Mouse (Mus musculus) kidney, adult 2 months (tissue): ENCODE measurements around the gene Pjvk. TPM values are rescaled to one million over a fixed set of nuclear protein-coding genes. Genes with fewer than 3 reads are reported as not detected.
A peak's percentile ranks its signal among the peaks of the same experiment; 100 is the strongest.

Experiments used
- DNase-seq: peaks from one replicate; pipeline ENCODE4 v3.0.0; 2021
- H3K27ac ChIP-seq: fragments of 200-500 bp; 2 replicates; pipeline ENCODE4 v1.5.1; 2012; ENCODE audit warnings: low read depth, low read length, control low read depth, inconsistent platforms; ENCODE audit not compliant: insufficient read depth
- H3K27me3 ChIP-seq: fragments of 200-500 bp; replicated peaks from 2 replicates; pipeline ENCODE4 v1.6.1; 2012; ENCODE audit warnings: mild to moderate bottlenecking, moderate library complexity, low read length, inconsistent platforms; ENCODE audit not compliant: control insufficient read depth, insufficient read depth
- H3K36me3 ChIP-seq: fragments of 200-500 bp; 2 replicates; pipeline ENCODE4 v1.6.1; 2012; ENCODE audit warnings: mild to moderate bottlenecking, moderate library complexity, low read length, inconsistent platforms; ENCODE audit not compliant: control insufficient read depth, insufficient read depth
- H3K4me1 ChIP-seq: fragments of 200-500 bp; 2 replicates; pipeline ENCODE4 v1.6.1; 2011; ENCODE audit warnings: low read length; ENCODE audit not compliant: control insufficient read depth, insufficient read depth
- H3K4me3 ChIP-seq: fragments of 200-500 bp; 2 replicates; pipeline ENCODE4 v1.5.1; 2011; ENCODE audit warnings: mild to moderate bottlenecking, low read depth, low read length, control low read depth; ENCODE audit not compliant: insufficient read depth
- CTCF ChIP-seq: fragments of 200-500 bp; conservative IDR thresholded peaks from 2 replicates; pipeline ENCODE4 v1.5.1; 2011; ENCODE audit warnings: low read depth, mild to moderate bottlenecking, control low read depth, low read length, moderate library complexity, mixed read lengths; ENCODE audit not compliant: insufficient read depth, insufficient read length
- POLR2A ChIP-seq: fragments of 200-500 bp; IDR thresholded peaks from one replicate; pipeline ENCODE4 v1.6.1; 2011; ENCODE audit warnings: low read depth, low read length, control low read depth
- WGBS: fragments of 180-500 bp; shearing (Covaris S2); methylation state at CpG from one replicate; pipeline ENCODE4 v1.1.7; 2018; 5-methylcytosine and 5-hydroxymethylcytosine counted together
- polyA plus RNA-seq: library from polyadenylated mRNA; depleted of rRNA; stranded (reverse); fragments of >200 nt; gene quantifications from 2 replicates; pipeline ENCODE4 v1.2.3, GENCODE M21; 2012; rRNA removed

Gene Pjvk
- 1.1 and 1.2 TPM in 2 replicates for polyA plus RNA-seq

DNA sequence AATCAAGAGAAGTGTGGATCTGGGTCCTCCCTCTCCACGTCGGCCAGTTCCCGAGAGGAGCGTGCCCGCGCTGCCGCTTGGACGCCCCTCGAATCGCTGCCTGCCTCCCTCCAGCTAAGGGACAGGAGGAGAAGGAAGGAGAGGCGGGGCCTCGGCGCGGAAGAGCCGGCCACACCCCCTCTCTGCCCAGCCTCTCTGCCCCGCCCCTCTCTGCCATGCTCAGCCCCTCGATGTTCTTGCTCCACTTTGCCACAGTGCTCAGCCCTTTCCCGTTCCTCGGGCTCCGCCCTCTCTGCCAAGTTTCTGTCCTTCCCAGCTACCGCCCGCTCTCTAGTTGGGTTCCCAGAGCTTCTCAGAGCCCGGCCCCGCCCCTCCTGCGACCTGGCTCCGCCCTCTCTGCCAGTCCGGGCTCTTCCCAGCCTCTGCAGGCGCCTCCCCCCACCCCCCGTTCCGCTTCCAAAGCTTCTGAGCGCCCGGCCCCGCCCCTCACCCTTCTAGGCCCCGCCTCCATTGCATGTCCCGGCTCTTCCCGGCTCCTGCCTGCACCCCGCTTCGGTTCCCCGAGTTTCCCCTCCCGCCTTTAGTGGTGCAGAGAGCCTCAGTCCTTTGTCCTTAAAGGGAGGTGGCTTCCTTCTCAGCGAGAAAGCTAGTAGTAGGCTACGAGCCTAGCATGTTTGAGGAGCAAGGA, at the start of gene Pjvk, which contains the start of gene Prkra:
Gene Pjvk (plus strand): TSS at position 594 of the 688 bp plus-strand sequence.
Gene Prkra (minus strand): TSS at position 133 of the 688 bp plus-strand sequence.
- no peaks in the 10 kb centered on the region for H3K27me3 ChIP-seq
- WGBS: under 1% methylated on average over 42 of the region's 42 CpGs
- H3K36me3 ChIP-seq: no peaks in the 10 kb centered on the region; the same call in 1 of the 2 replicates
- peak; percentile 99 for DNase-seq
- peaks cover 6% of the 10 kb centered on the region; the same call in 1 of the 2 replicates for H3K4me1 ChIP-seq
- H3K27ac ChIP-seq: peak within 1 kb of the TSS; percentile 81
- H3K4me3 ChIP-seq: peak within 1 kb of the TSS; percentile 97
- TF ChIP-seq POLR2A (peak; percentile 49), CTCF (no peak)

DNA sequence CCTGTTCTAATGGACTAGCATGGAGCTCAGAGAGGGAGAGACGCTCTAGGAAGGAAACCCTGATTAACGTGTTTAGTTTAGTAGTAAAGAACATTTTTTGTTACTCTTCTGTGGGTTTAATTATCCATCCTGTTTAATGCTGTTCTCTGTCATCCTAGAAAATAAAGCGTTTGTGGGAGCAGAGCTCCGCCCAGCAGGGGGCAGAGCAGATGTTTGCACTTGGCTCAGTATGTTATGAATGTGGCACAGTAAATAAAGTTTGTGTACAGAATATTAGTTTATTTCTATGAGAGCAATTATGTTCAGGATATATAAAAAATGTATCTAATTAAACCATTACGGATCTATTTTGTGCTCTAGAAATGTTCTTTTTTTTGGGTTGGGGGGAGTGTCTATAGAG, 49.1 kb upstream of the Pjvk start:
- DNase-seq: no peak
- Histone ChIP-seq H3K27me3 (no peaks in the 10 kb centered on the region), H3K4me3 (no peak overlapping the region), H3K4me1 (no peaks in the 10 kb centered on the region), H3K36me3 (no peaks in the 10 kb centered on the region; the same call in 1 of the 2 replicates), H3K27ac (no peak overlapping the region)
- WGBS: 69% methylated on average over 5 of the region's 5 CpGs
- TF ChIP-seq CTCF (peak; percentile 39), POLR2A (no peak)

DNA sequence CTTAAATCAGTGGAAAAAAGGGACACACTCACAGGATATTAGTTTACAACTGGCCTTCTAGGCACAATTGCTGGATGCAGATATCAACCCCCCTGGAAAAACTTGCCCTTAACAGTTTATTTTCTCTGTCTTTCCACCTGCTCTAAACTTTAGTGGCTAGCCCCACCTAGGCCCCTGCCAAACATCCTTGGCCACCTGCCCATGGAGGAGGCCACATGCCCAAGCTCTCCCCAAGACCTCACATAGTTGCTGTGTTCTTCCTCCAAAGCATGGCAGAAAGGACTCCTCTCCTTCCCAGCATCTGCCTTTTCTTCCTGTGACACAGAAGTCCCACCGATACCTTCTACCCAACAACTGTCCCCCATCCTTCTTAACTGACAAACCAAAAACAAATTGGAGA, 46.0 kb upstream of the Pjvk start:
- H3K36me3 ChIP-seq: no peaks in the 10 kb centered on the region
- 97% methylated on average over 1 of the region's 1 CpGs for WGBS
- DNase-seq: no peak
- no peak overlapping the region for H3K4me3 ChIP-seq
- no peak overlapping the region for H3K27ac ChIP-seq
- TF ChIP-seq CTCF (no peak), POLR2A (no peak)
- H3K4me1 ChIP-seq: no peaks in the 10 kb centered on the region
- H3K27me3 ChIP-seq: no peaks in the 10 kb centered on the region

DNA sequence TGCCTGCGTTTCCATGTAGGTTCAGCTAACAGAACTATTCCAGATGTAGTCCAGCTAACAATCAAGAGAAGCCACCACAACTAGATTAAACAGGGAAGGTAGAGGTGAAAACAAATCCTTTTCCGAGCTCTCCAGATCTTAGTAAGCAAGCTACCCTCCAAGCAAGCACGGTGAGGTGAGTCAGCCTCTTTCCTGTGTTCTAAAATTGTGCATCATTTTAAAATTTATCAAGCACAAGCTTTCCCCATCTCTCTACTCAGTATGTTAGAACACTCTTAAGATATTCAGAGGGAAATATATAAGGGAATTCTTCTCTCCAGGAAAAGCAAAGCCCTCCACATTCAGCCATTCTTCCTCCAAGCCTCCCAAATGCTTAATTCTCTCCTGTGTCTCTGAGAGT, 41.6 kb upstream of the Pjvk start:
- Histone ChIP-seq H3K27me3 (no peaks in the 10 kb centered on the region), H3K4me1 (no peaks in the 10 kb centered on the region), H3K27ac (no peak overlapping the region), H3K4me3 (no peak overlapping the region), H3K36me3 (no peaks in the 10 kb centered on the region)
- no peak for TF ChIP-seq CTCF
- no peak for TF ChIP-seq POLR2A
- DNase-seq: no peak
- 85% methylated on average over 3 of the region's 3 CpGs for WGBS

DNA sequence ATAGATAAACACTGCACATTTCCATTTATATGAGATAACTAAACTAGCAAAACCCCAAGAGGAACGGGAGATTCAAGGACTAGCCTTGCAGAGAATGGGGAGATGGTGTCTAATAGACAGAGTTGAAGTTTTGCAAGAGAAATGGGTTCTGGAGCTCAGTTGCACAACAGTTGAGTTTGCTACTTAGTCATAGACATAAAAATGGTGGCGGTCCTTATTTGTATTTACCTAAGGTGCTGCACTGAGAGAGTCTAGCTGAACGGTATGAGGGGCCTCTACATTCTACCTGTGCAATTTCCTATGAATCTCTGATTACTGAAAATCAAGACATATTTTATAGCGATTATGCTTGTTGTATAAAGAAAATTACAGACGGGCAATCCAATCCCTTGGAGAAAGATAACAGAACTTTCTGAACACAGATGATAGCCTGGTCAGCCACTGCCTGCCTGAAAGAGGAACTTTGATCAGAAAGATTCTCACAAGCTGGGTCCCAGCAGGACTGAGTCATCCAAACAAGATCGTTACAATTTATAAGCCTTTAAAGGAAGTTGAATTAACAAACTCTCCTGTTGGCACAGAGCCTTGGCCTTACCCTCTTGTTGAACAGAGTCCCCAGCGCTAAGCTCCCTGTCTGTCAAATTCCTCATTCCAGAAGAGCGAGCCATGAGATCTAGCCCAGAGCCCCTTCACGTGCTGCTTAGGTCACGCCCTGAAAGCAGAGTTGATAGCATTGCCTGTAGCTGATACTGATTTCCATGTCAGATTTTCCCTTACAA, 37.8 kb upstream of the Pjvk start:
- no peak for DNase-seq
- TF ChIP-seq CTCF (no peak), POLR2A (no peak)
- 70% methylated on average over 10 of the region's 10 CpGs for WGBS
- H3K36me3 ChIP-seq: no peaks in the 10 kb centered on the region
- H3K4me1 ChIP-seq: no peaks in the 10 kb centered on the region
- H3K27me3 ChIP-seq: no peaks in the 10 kb centered on the region
- H3K4me3 ChIP-seq: no peak overlapping the region
- H3K27ac ChIP-seq: no peak overlapping the region

DNA sequence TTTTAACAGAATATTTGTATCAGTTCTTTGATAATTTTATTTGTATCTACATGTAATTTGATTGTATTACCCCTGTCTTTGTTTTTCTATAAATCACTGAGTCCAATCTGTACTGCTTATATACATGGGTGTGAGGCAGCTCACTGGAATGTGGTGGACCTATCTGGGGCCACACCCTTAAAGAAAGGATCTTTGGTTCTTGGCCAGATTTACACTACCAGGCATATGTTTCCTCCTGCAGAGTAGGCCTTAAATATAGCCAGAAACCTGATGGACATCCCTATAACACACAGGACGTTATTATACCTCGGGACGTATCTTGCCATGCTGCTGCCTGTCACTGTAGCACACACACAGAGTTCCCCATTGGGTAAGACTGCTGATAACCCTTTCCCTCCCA, 36.3 kb upstream of the Pjvk start:
- WGBS: 94% methylated on average over 3 of the region's 3 CpGs
- no peak for DNase-seq
- no peak overlapping the region for H3K4me3 ChIP-seq
- no peaks in the 10 kb centered on the region for H3K36me3 ChIP-seq
- no peaks in the 10 kb centered on the region for H3K4me1 ChIP-seq
- H3K27ac ChIP-seq: no peak overlapping the region
- no peak for TF ChIP-seq POLR2A
- TF ChIP-seq CTCF: no peak
- no peaks in the 10 kb centered on the region for H3K27me3 ChIP-seq

DNA sequence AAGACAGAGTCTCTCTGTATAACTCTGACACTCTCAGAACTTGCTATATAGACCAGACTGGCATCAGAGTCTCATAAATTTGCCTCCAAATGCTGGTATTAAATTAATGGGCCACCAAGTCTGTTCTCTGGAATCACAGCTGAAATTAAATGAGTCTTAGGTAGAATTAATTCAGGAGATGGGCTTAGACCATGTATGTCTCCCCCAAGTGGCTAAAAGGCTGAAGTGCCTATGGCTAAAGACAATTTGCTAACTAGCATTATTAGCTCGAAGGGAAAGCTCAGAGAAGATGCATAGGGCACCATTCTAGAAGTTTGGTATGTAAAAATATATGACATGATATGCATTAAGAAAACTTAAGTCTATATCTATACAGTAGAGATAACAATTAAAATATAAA, 30.2 kb upstream of the Pjvk start:
- Histone ChIP-seq H3K4me1 (no peaks in the 10 kb centered on the region), H3K36me3 (no peaks in the 10 kb centered on the region), H3K27me3 (no peaks in the 10 kb centered on the region), H3K4me3 (no peak overlapping the region), H3K27ac (no peak overlapping the region)
- 16% methylated on average over 1 of the region's 1 CpGs for WGBS
- DNase-seq: peak; percentile 42
- TF ChIP-seq CTCF: no peak
